Mouse (Mus musculus) liver, adult (tissue): ENCODE data around the gene Pld6.

Experiments used
- GATA4 ChIP-seq: IDR thresholded peaks from 2 replicates; pipeline ENCODE4 v1.6.1; 2014; ENCODE audit warnings: mild to moderate bottlenecking, low read length; ENCODE audit not compliant: insufficient replicate concordance

The Pld6 gene

GRCm38 (mm10) chr11:59739996-59740395 lies 47.4 kb downstream of the Pld6 start:
- no peak for TF ChIP-seq GATA4

DNA sequence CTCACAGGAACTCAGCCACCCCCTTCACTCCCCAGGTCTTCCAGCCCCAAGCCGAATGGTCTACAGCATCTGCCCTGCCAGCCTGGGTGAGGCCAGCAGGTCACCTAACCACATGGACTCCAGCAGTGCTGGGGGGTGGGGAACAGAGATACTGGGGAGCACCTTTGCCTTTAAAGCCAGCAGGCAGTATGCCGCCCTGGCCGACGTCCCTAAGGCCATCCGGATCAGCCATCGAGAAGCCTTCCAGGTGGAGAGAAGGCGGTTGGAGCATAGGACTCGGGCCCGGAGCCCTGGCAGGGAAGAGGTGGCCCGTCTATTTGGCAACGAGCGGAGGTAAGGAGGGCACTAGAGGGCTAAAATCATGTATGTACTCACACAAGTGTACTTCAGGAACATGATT lies 50.2 kb downstream of the Pld6 start:
- TF ChIP-seq GATA4, result no peak

- TF ChIP-seq GATA4, result no peak
Observed at GRCm38 (mm10) chr11:59734335-59734734, 53.1 kb downstream of the Pld6 start.
